Mouse (Mus musculus): ENCODE data around the gene Arhgdib.

DNA sequence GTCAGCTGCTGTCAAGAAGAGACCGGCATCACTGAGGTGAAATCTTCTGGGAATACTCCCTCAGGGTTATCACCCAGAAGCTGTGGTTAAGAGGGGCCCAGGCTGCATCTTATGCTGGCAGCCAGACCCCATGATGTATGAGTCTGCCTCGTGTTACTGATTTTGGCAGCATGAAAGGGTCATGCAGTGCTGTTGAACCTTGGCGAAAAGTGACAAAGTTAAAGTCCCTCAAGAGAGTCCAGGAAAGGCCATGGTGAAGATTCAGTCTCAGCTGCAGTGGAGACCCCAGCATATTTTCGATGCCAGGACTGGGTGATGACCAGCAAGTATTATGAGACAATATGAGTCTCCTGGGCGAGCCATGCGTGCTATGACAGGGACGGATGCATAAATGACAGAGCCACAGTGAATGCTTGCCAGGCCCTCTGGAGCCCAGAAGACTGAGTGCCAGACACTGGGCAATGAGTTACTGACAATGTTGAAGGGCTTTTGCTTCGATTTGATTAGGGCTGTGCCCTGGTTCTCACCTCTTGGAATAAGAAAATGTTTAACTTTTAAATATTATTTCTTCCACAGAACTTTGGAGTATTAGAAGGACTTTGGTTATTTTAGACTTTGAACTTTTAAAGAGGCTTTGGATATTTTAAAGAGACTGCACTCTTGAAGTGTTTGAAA, 25.8 kb downstream of the Arhgdib start:
- TF ChIP-seq POLR2A (IDR thresholded peaks at IDR 0.05; ENCODE audit: control insufficient read depth, extremely low read depth, insufficient read depth, low read length, poor library complexity) (no peak), CTCF (IDR thresholded peaks at IDR 0.05; ENCODE audit: borderline replicate concordance, control insufficient read depth, extremely low read depth, insufficient read depth, low read length, poor library complexity) (no peak)
